Mouse (Mus musculus) midbrain, embryonic 15.5 days (tissue): ENCODE measurements around the gene Uba3. TPM values are rescaled to one million over a fixed set of nuclear protein-coding genes. Genes with fewer than 3 reads are reported as not detected.

Experiments
- ATAC-seq: fragments of 200-750 bp; cut with Nextera tagmentation; replicated peaks from 2 replicates; pipeline ENCODE4 v1.8.0; 2017; ENCODE audit warnings: moderate TSS enrichment
- H3K27ac ChIP-seq: fragments of 300-500 bp; sonication (generic); 2 replicates; pipeline ENCODE4 v1.5.1; 2015; ENCODE audit warnings: mild to moderate bottlenecking, inconsistent platforms
- H3K27me3 ChIP-seq: fragments of 300-500 bp; sonication (generic); replicated peaks from 2 replicates; pipeline ENCODE4 v1.6.1; 2015; ENCODE audit warnings: inconsistent platforms
- H3K36me3 ChIP-seq: fragments of 300-500 bp; sonication (generic); replicated peaks from 2 replicates; pipeline ENCODE4 v1.6.1; 2015; ENCODE audit warnings: inconsistent platforms
- H3K4me1 ChIP-seq: fragments of 300-500 bp; sonication (generic); 2 replicates; pipeline ENCODE4 v1.6.1; 2015; ENCODE audit warnings: inconsistent platforms
- H3K4me2 ChIP-seq: fragments of 300-500 bp; sonication (generic); 2 replicates; pipeline ENCODE4 v1.6.1; 2015; ENCODE audit warnings: inconsistent platforms, mild to moderate bottlenecking, moderate library complexity
- H3K4me3 ChIP-seq: fragments of 300-500 bp; sonication (generic); 2 replicates; pipeline ENCODE4 v1.5.1; 2015; ENCODE audit warnings: mild to moderate bottlenecking, inconsistent platforms
- H3K9ac ChIP-seq: fragments of 300-500 bp; sonication (generic); 2 replicates; pipeline ENCODE4 v1.6.1; 2015; ENCODE audit warnings: mild to moderate bottlenecking, inconsistent platforms
- H3K9me3 ChIP-seq: fragments of 300-500 bp; sonication (generic); 2 replicates; pipeline ENCODE4 v1.6.1; 2016; ENCODE audit warnings: inconsistent platforms
- WGBS: fragments of 180-500 bp; shearing (Covaris S2); methylation state at CpG from one replicate; pipeline ENCODE4 v1.1.7; 2015; ENCODE audit warnings: mixed read lengths; 5-methylcytosine and 5-hydroxymethylcytosine counted together
- polyA plus RNA-seq: library from polyadenylated mRNA; unstranded; fragments of >200 nt; fragmentation: Nextera tagmentation; extraction: Ambion mirVana; gene quantifications from 2 replicates; pipeline ENCODE4 v1.2.1, GENCODE M21; 2015

The Uba3 gene
- polyA plus RNA-seq, 1 experiment from 2014 or later = 86.3 TPM

DNA sequence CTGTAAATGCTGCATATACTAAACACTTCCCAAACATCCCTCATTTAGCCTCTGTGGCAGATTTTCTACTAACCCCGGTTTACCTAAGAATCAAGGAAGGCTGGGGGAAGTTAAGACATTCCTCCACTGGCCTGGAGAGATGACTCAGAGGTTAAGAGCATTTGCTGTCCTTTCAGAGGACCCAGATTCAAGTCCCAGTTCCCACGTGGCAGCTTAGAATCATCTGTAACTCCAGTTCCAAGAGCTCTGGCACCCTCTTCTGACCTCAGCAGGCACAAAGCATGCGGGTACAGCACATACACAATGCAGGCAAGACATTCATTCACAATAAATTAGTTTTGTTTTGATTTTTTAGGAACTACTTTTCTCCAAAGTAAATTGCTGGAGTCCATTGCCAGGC, 3.8 kb upstream of the Uba3 start:
- Histone ChIP-seq H3K9ac (no peak overlapping the region), H3K27ac (no peak overlapping the region), H3K36me3 (no peaks in the 10 kb centered on the region), H3K27me3 (no peaks in the 10 kb centered on the region), H3K9me3 (no peaks in the 10 kb centered on the region), H3K4me2 (no peak overlapping the region), H3K4me3 (no peak overlapping the region), H3K4me1 (peaks cover 27% of the 10 kb centered on the region)
- ATAC-seq = no peak
- WGBS = 51% methylated on average over 3 of the region's 3 CpGs

DNA sequence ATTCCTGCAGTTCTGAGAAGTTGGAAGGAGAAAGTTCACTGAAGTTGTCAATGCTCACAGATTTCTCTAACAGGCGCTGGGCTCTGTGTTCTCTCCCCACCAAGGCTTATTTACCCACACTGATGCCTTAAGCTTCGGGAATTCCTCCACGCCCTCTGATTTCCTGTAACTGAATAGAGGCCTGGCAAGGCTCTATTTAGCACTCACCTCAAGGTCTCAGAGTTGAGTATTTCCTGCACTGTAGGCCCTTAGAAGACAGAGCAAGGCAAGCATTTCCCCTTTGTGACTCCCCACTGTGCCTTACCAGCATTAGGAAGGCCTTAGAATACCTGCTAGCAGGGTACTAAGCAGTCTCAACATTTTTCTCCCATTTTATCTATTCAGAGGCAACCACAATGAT, 3.0 kb upstream of the Uba3 start:
- Histone ChIP-seq H3K9ac (no peak overlapping the region), H3K36me3 (no peaks in the 10 kb centered on the region), H3K4me3 (no peak overlapping the region), H3K27me3 (no peaks in the 10 kb centered on the region), H3K9me3 (no peaks in the 10 kb centered on the region), H3K27ac (no peak overlapping the region), H3K4me2 (no peak overlapping the region), H3K4me1 (peaks cover 30% of the 10 kb centered on the region)
- no peak for ATAC-seq
- 37% methylated on average over 3 of the region's 3 CpGs for WGBS

DNA sequence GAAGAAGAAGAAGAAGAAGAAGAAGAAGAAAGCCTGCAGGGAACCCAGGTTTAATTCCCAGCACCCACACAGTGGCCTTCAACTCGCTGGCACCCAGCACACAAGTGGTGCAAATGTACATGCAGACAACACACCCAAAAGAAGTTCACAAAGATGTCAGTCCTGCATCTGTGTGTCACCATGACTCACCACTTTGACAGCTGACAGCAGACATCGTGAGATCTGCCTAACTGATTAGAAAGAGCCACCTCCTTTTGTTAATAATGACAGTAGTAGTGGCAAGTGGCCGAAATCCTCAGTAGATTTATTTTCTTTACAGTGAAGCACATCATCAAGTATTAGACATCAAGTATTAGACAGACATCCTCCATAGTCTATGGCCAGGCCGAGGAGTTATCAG, 1.6 kb upstream of the Uba3 start:
- Histone ChIP-seq H3K4me3 (no peak overlapping the region), H3K27me3 (no peaks in the 10 kb centered on the region), H3K4me1 (peaks cover 26% of the 10 kb centered on the region), H3K27ac (no peak overlapping the region), H3K36me3 (no peaks in the 10 kb centered on the region), H3K9me3 (no peaks in the 10 kb centered on the region), H3K9ac (no peak overlapping the region), H3K4me2 (no peak overlapping the region)
- 85% methylated on average over 4 of the region's 4 CpGs for WGBS
- ATAC-seq = no peak

DNA sequence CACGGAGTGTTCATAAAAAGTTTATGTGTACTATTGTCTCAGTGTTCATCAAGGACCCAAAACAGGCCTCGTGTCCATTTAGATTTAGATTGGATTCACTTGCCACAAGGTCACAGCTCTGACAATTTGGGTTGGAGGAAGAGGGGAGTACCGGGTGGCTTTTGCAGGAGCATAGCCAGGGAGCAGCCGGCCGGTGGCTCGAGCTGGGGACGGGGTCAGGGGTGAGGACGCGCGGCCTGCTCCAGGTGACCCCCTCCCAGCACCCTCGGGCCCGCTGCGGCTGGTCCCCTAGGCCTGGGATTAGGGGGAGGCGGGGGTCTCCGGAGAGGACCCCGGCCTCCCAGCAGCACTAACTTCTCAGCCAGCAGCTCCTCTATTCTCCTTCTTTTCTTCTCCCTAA, 495 bp downstream of the Uba3 start:
- ATAC-seq = peak; percentile 64
- Histone ChIP-seq H3K4me3 (peak overlapping the region; percentile 89), H3K9ac (peak overlapping the region; percentile 84), H3K27ac (peak overlapping the region; percentile 83), H3K9me3 (no peaks in the 10 kb centered on the region), H3K4me1 (peaks cover 12% of the 10 kb centered on the region), H3K4me2 (peak overlapping the region; percentile 63), H3K36me3 (0 out of 2 replicates have a peak, but pooled peaks cover 4% of the 10 kb centered on the region), H3K27me3 (no peaks in the 10 kb centered on the region)
- under 1% methylated on average over 16 of the region's 16 CpGs for WGBS

DNA sequence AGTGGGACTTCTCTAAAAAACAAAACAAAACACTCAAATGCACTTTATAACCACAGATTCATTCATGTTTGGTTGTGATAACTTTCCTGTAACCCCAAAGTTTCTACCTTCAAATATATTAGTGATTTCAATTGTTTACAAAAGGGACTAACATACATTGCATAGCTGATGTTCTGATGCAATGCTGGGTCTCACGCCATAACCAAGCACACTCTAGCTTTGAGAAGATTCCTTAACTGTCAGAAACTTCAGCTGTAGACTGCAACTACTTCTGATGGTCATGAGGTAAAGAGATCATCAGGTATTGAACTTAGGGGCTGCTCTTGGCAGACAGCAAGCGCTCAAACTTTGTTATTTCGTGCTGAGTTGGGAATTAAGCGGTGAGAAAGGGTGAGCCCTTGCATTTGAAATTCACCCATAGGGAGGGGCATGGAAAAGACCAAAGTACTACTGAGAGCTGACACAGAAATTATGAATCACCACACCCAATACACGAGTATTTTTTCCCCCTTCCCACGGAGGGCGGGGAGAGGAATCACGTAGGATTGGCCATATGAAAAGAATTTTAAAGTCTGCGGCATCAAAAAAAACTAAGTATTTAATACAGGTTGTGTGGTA, 1.1 kb downstream of the Uba3 start:
- Histone ChIP-seq H3K4me2 (peak overlapping the region; percentile 63), H3K4me3 (peak overlapping the region; percentile 89), H3K9ac (peak overlapping the region; percentile 84; the same call in 1 of the 2 replicates), H3K27ac (no peak overlapping the region), H3K4me1 (peaks cover 12% of the 10 kb centered on the region), H3K27me3 (no peaks in the 10 kb centered on the region), H3K9me3 (no peaks in the 10 kb centered on the region), H3K36me3 (0 out of 2 replicates have a peak, but pooled peaks cover 4% of the 10 kb centered on the region)
- ATAC-seq = no peak
- 19% methylated on average over 9 of the region's 9 CpGs for WGBS

DNA sequence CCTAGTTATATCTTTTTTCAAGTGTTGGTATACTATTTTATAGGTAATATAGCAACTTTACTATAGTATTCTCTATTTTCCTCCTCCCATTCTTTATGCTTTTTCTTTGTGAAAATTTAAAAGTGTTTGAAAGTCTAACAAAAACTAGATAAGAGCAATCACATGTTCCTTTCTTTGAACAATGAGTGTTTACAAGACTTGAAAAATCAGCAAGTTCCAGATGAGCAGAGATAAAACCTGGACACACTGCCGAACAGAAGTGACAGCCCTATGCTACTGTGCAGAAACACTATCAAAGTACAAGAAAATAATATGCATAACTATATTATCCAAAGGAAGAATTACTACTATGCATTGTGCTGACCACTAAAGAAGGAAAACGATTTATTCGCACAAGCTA, 3.0 kb downstream of the Uba3 start:
- Histone ChIP-seq H3K36me3 (0 out of 2 replicates have a peak, but pooled peaks cover 6% of the 10 kb centered on the region), H3K4me1 (peaks cover 12% of the 10 kb centered on the region), H3K27ac (no peak overlapping the region), H3K4me2 (no peak overlapping the region), H3K9me3 (no peaks in the 10 kb centered on the region), H3K4me3 (no peak overlapping the region), H3K9ac (no peak overlapping the region), H3K27me3 (no peaks in the 10 kb centered on the region)
- WGBS = 93% methylated on average over 3 of the region's 3 CpGs
- ATAC-seq = no peak

DNA sequence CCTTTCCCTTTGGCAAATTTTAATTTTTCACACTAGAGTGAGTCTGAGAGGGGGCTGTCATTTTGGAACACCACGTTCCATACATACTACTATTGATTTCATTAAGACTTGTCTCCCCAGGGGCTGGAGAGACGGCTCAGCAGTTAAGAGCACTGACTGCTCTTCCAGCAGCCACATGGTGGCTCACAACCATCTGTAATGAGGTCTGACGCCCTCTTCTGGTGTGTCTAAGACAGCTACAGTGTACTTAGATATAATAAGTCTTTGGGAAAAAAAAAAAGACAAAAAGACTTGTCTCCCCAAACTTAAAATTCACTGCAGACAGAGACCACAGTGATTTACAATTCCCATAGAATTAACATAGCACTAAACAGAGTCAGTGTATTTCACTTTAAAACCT, 5.0 kb downstream of the Uba3 start:
- Histone ChIP-seq H3K9ac (no peak overlapping the region), H3K36me3 (peaks cover 17% of the 10 kb centered on the region), H3K27ac (no peak overlapping the region), H3K9me3 (no peaks in the 10 kb centered on the region), H3K4me1 (peaks cover 12% of the 10 kb centered on the region), H3K27me3 (no peaks in the 10 kb centered on the region), H3K4me2 (no peak overlapping the region), H3K4me3 (no peak overlapping the region)
- ATAC-seq = no peak
- WGBS = 55% methylated on average over 3 of the region's 3 CpGs

DNA sequence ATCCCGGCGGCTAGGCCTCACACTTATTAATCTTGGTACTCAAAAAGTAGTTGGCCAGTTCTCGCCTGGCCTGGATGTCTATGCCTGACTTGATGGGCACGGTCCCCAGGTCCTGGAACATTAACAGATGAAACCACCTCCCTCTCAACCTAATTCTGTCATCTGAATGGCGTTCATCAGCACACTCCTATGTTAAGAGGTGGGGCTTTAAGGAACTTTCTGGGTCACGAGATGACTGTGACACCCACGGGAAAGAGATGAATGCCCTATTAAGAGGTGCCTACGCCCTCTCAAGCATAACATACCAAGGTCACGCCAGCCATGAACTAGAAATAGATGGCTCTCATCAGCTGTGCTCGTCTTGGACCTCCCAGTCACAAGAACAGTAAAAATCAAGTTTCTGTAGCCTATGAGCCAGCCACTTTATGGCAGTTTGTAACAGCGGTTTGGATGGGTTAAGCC, 26.0 kb downstream of the Uba3 start:
- peak overlapping the region; percentile 91 for H3K4me3 ChIP-seq
- H3K4me1 ChIP-seq = peaks cover 17% of the 10 kb centered on the region
- peak overlapping the region; percentile 75 for H3K4me2 ChIP-seq
- H3K9me3 ChIP-seq = no peaks in the 10 kb centered on the region
- peak; percentile 75 for ATAC-seq
- H3K27me3 ChIP-seq = no peaks in the 10 kb centered on the region
- 11% methylated on average over 11 of the region's 11 CpGs for WGBS
- peak overlapping the region; percentile 88 for H3K27ac ChIP-seq
- peaks cover 3% of the 10 kb centered on the region; the same call in 1 of the 2 replicates for H3K36me3 ChIP-seq
- H3K9ac ChIP-seq = peak overlapping the region; percentile 90

DNA sequence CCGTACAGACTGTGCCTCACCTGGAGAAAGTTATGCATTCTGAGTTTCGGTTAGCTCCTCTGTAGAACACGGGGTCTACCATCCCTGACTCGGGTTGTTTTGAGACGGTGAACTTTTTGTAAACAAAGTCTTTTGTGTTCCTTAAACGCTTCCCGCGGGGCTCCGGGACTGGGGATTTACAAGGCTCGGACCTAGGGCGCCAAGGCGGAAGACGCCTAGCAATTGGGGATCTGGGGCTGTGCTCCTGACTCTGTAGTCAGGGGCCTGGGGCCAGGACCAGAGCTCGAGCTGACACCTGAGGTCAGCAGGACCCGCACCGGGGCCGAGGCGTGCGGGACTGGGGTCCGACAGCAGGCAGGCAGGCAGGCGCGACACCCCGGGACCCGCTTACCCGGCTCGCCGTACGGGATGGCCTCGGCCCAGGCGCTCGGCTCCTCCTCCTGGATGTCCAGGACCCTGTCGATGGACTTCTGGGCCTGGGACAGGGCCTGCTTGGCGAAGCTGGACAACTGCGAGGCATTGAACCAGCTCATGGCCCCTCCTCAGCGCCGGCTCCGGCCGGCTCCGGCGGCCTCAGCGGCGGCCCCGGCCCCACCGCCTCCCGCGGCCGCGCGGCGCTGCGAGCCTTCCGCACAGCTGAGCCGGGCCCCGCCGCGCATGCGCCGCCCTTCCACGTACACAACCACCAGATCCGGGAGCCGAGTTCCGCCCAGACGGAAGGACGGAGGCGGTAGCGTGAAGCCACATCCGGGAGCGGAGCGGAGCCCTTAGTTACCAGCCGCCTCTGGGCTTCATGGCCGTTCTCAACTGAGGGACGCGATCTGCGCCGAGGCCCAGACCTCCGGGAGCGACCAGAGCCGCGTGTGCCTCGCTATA, 26.7 kb downstream of the Uba3 start, which contains the start of gene Tmf1:
TSS of gene Tmf1 (minus strand) at position 632 of the 876 bp plus-strand sequence.
- ATAC-seq = peak; percentile 98
- Histone ChIP-seq H3K9me3 (no peaks in the 10 kb centered on the region), H3K4me1 (peaks cover 17% of the 10 kb centered on the region), H3K27ac (peak within 1 kb of the TSS; percentile 88), H3K27me3 (no peaks in the 10 kb centered on the region), H3K36me3 (no peaks in the 10 kb centered on the region), H3K4me3 (peak within 1 kb of the TSS; percentile 91), H3K9ac (peak within 1 kb of the TSS; percentile 90), H3K4me2 (peak within 1 kb of the TSS; percentile 75)
- under 1% methylated on average over 80 of the region's 80 CpGs for WGBS

DNA sequence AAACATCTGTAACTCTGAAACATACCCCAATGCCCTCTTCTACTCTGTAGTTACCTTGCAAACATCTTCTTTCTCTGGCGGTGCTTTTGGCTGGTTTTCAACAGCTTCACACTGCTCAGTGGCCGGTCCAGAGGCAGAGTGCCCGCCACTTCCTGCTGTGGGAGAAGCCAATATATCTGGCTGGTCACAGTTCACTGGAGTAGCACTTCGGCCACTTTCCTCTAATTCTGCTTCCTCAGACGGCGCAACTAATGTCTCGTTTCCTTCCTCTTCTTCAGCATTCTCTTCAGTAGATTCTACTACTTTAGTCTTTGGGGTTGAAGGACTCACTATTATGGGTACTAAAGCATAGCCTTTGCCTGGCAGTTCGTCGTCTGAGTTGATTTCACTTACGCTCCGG, 29.7 kb downstream of the Uba3 start:
- no peak for ATAC-seq
- Histone ChIP-seq H3K36me3 (peaks cover 18% of the 10 kb centered on the region), H3K9me3 (no peaks in the 10 kb centered on the region), H3K4me3 (no peak overlapping the region), H3K27ac (no peak overlapping the region), H3K4me1 (peaks cover 17% of the 10 kb centered on the region), H3K9ac (no peak overlapping the region), H3K4me2 (no peak overlapping the region), H3K27me3 (no peaks in the 10 kb centered on the region)
- WGBS = 83% methylated on average over 11 of the region's 11 CpGs

DNA sequence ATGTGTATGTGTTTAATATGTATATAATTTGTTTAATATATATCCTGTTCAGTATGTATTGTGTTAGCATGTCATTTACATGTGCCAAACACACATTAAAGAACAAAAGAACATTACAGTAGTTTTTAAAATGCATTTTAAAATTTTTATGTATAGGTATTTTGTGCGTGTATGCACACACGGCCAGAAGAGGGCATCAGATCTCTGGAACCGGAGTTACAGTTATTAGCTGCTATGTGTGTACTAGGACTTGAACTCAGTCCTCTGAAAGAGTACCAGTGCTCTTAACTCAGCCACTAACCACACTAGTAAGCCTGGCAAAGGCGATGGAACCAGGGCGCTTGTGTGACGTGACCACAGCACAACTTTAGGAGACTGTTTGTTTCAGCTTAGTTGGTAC, 55.3 kb downstream of the Uba3 start:
- Histone ChIP-seq H3K27ac (no peak overlapping the region), H3K4me3 (no peak overlapping the region), H3K36me3 (no peaks in the 10 kb centered on the region), H3K9ac (no peak overlapping the region), H3K4me1 (peaks cover 21% of the 10 kb centered on the region), H3K9me3 (no peaks in the 10 kb centered on the region), H3K4me2 (no peak overlapping the region), H3K27me3 (no peaks in the 10 kb centered on the region)
- WGBS = 83% methylated on average over 6 of the region's 6 CpGs
- no peak for ATAC-seq

DNA sequence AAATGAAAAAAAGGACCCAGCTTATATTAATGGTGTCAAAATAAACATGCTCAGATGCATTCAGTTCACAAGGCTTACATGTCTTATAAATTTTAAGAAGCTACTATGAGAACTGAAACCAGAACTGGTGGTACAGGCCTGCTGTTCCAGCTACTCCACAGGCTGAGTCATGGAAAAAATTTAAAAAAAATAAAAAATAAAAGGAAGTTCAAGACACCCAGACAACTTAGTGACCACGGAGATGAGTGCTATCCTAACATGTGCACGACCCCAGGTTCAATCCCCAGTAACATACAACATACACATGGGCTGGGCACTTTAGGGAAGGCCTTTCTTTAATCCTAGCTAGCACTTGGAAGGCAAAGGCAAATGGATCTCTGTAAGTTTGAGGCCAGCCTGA, 55.7 kb downstream of the Uba3 start:
- H3K4me2 ChIP-seq = no peak overlapping the region
- WGBS = 90% methylated on average over 2 of the region's 2 CpGs

More for the DNA sequence above, 55.7 kb downstream of the Uba3 start:
- Histone ChIP-seq H3K9ac (no peak overlapping the region), H3K27me3 (no peaks in the 10 kb centered on the region), H3K9me3 (no peaks in the 10 kb centered on the region), H3K4me3 (no peak overlapping the region), H3K4me1 (peaks cover 21% of the 10 kb centered on the region), H3K36me3 (no peaks in the 10 kb centered on the region), H3K27ac (no peak overlapping the region)
- ATAC-seq = no peak
